In genomic region chr2:26493021-26493781, GRCm38 (mm10) we compare ENCODE assay signal across 8 mouse cellular contexts. TPM values are rescaled to one million over a fixed set of nuclear protein-coding genes. Genes with fewer than 3 reads are reported as not detected.
A peak's percentile ranks its signal among the peaks of the same experiment; 100 is the strongest.
DNase-seq lines count a peak whose midpoint lies in the region; ATAC-seq and TF ChIP-seq lines count a peak whose summit lies in the region.

No protein-coding gene starts in this region.

- no peak overlapping the region for H3K9ac ChIP-seq in forebrain, postnatal 0 days
- peak overlapping the region; percentile 33; the same call in 1 of the 2 replicates for H3K9ac ChIP-seq in midbrain, embryonic 13.5 days (replicated peaks)

- 0 out of 2 replicates have a peak overlapping the region, but pooled peaks have one; percentile 21 for H3K4me2 ChIP-seq in forebrain, postnatal 0 days (ENCODE audit: low read depth)
- H3K4me2 ChIP-seq in midbrain, embryonic 13.5 days (replicated peaks): peak overlapping the region; percentile 34

- no peak overlapping the region for H3K4me3 ChIP-seq in forebrain, postnatal 0 days (ENCODE audit: low read depth, low read length)
- no peak overlapping the region; the same call in 1 of the 2 replicates for H3K4me3 ChIP-seq in midbrain, embryonic 13.5 days (replicated peaks)

- H3K4me1 ChIP-seq in forebrain, postnatal 0 days (ENCODE audit: insufficient read depth): peaks cover 19% of the 10 kb centered on the region
- H3K4me1 ChIP-seq in midbrain, embryonic 13.5 days (replicated peaks): peaks cover 100% of the 10 kb centered on the region

- TF ChIP-seq CTCF in forebrain, postnatal 0 days (IDR thresholded peaks at IDR 0.05; ENCODE audit: low read depth): no peak

- no peaks in the 10 kb centered on the region for H3K27me3 ChIP-seq in forebrain, postnatal 0 days (ENCODE audit: insufficient read depth, low read length)
- no peaks in the 10 kb centered on the region for H3K27me3 ChIP-seq in midbrain, embryonic 13.5 days

- no peaks in the 10 kb centered on the region for H3K36me3 ChIP-seq in forebrain, postnatal 0 days (ENCODE audit: insufficient read depth)
- no peaks in the 10 kb centered on the region for H3K36me3 ChIP-seq in midbrain, embryonic 13.5 days

- 29% methylated on average over 9 of the region's 9 CpGs for WGBS in forebrain, postnatal 0 days
- 38% methylated on average over 9 of the region's 9 CpGs for WGBS in midbrain, embryonic 13.5 days

- peak; percentile 84 for DNase-seq in CD4-positive helper T cell, adult 2 months (ENCODE audit: low read depth, low spot score)
- peak; percentile 79 for DNase-seq in Muller cell, postnatal 12 days (ENCODE audit: inconsistent ontology term)
- DNase-seq in forebrain, postnatal 0 days: no peak
- peak; percentile 71 for DNase-seq in kidney, postnatal 14 days
- DNase-seq in adrenal gland, postnatal 4 days (ENCODE audit: low spot score in 2 of 2): no peak
- no peak for DNase-seq in cerebellum, adult 11 months

- ATAC-seq in forebrain, postnatal 0 days: peak; percentile 66
- ATAC-seq in midbrain, embryonic 13.5 days: no peak
- ATAC-seq in cerebellum, adult (ENCODE audit: insufficient number of reproducible peaks, low FRiP score, low TSS enrichment): no peak

- H3K27ac ChIP-seq in forebrain, postnatal 0 days (ENCODE audit: low read depth, low read length): peak overlapping the region; percentile 59; the same call in 1 of the 2 replicates
- H3K27ac ChIP-seq in midbrain, embryonic 13.5 days: peak overlapping the region; percentile 95

- H3K9me3 ChIP-seq in forebrain, postnatal 0 days (ENCODE audit: low read length): no peaks in the 10 kb centered on the region
- H3K9me3 ChIP-seq in midbrain, embryonic 13.5 days: no peaks in the 10 kb centered on the region

RNA-seq across cellular contexts. Expression of gene Notch1, which starts 23.3 kb away (rescaled TPM):
- 23.8 and 38.7 TPM in 2 replicates for total RNA-seq in forebrain, postnatal 0 days (2014; rRNA removed)
- polyA plus RNA-seq in forebrain, postnatal 0 days (2015; fragmentation: Nextera tagmentation; extraction: Ambion mirVana): 5.0 and 6.8 TPM in 2 replicates
- polyA plus RNA-seq in midbrain, embryonic 13.5 days (2015; fragmentation: Nextera tagmentation; extraction: Ambion mirVana): 21.4 and 27.9 TPM in 2 replicates
- 10 to 100 TPM; 35.1 to 48.7 TPM for total RNA-seq in adrenal gland, postnatal 4 days (2021)

RNA-seq across cellular contexts. Expression of gene Sec16a, which starts 48.2 kb away (rescaled TPM):
- total RNA-seq in forebrain, postnatal 0 days (2014; rRNA removed): 52.6 and 65.6 TPM in 2 replicates
- polyA plus RNA-seq in forebrain, postnatal 0 days (2015; fragmentation: Nextera tagmentation; extraction: Ambion mirVana): 9.0 and 10.9 TPM in 2 replicates
- 21.3 and 22.8 TPM in 2 replicates for polyA plus RNA-seq in midbrain, embryonic 13.5 days (2015; fragmentation: Nextera tagmentation; extraction: Ambion mirVana)
- total RNA-seq in adrenal gland, postnatal 4 days (2021): 10 to 100 TPM; 53.7 to 58.6 TPM

Comparison
In these comparisons a context has a peak if more than half of its experiments do, and no peak if none do; other contexts are left out.
1. DNase-seq: peak in CD4-positive helper T cell, adult 2 months (single experiment), Muller cell, postnatal 12 days (single experiment) and kidney, postnatal 14 days (single experiment); none in forebrain, postnatal 0 days (single experiment), adrenal gland, postnatal 4 days (0 of 2) and cerebellum, adult 11 months (single experiment).